Mouse (Mus musculus) v-Abl transformed pro-B cells (cell line): ENCODE measurements around the gene Lrch1.

Experiments
- in situ Hi-C, 2 experiments: fragments of 400-800 bp; cut with MboI; formaldehyde crosslinking; loops; one replicate each; pipeline ENCODE4 v1.15.1; 2025; ENCODE audit not compliant: unreplicated experiment in 2 of 2

The Lrch1 gene

GRCm38 (mm10) chr14:74868188-74868901, 79.3 kb downstream of the Lrch1 start:
- in situ Hi-C loops = loop anchor here in 1 of 2 experiments (5.0 kb wide), 1 partner anchor 34 kb away; no protein-coding TSS in a partner anchor

- in situ Hi-C loops = loop anchor here in 1 of 2 experiments (5.0 kb wide), 1 partner anchor 35 kb away; no protein-coding TSS in a partner anchor
These were observed 80.3 kb downstream of the Lrch1 start for GRCm38 (mm10) chr14:74867076-74868042.

- in situ Hi-C loops = loop anchor here in 1 of 2 experiments (5.0 kb wide), 1 partner anchor 37 kb away; no protein-coding TSS in a partner anchor
These were observed 81.9 kb downstream of the Lrch1 start for GRCm38 (mm10) chr14:74865738-74866137.

GRCm38 (mm10) chr14:74864805-74865483, 82.7 kb downstream of the Lrch1 start:
- in situ Hi-C loops = loop anchor here in 1 of 2 experiments (5.0 kb wide), 1 partner anchor 37 kb away; no protein-coding TSS in a partner anchor

- in situ Hi-C loops = no loop called here
These were observed 86.2 kb downstream of the Lrch1 start for GRCm38 (mm10) chr14:74861456-74861855.

- in situ Hi-C loops = no loop called here
These were observed 88.5 kb downstream of the Lrch1 start for GRCm38 (mm10) chr14:74859154-74859553.

- in situ Hi-C loops = no loop called here
These were observed 92.2 kb downstream of the Lrch1 start for GRCm38 (mm10) chr14:74855429-74855828.

- in situ Hi-C loops = no loop called here
These were observed 93.9 kb downstream of the Lrch1 start for GRCm38 (mm10) chr14:74853759-74854100.

GRCm38 (mm10) chr14:74852965-74853758, 94.5 kb downstream of the Lrch1 start:
- in situ Hi-C loops = no loop called here

GRCm38 (mm10) chr14:74851866-74852265, 95.8 kb downstream of the Lrch1 start:
- in situ Hi-C loops = no loop called here

GRCm38 (mm10) chr14:74849020-74849419, 98.7 kb downstream of the Lrch1 start:
- in situ Hi-C loops = loop anchor here (5.0 to 10.0 kb wide), 3 partner anchors 56 to 96 kb away; partner anchors contain the start of gene Lrch1 (in 1 of the 2)

GRCm38 (mm10) chr14:74848224-74848623, 99.5 kb downstream of the Lrch1 start:
- in situ Hi-C loops = loop anchor here (5.0 to 10.0 kb wide), 3 partner anchors 57 to 97 kb away; partner anchors contain the start of gene Lrch1 (in 1 of the 2)

- in situ Hi-C loops = loop anchor here (5.0 to 10.0 kb wide), 3 partner anchors 57 to 97 kb away; partner anchors contain the start of gene Lrch1 (in 1 of the 2)
These were observed 100.2 kb downstream of the Lrch1 start for GRCm38 (mm10) chr14:74847311-74848133.

GRCm38 (mm10) chr14:74846668-74847067, 101.0 kb downstream of the Lrch1 start:
- in situ Hi-C loops = loop anchor here (5.0 to 10.0 kb wide), 3 partner anchors 58 to 98 kb away; partner anchors contain the start of gene Lrch1 (in 1 of the 2)

- in situ Hi-C loops = loop anchor here (5.0 to 10.0 kb wide), 3 partner anchors 59 to 99 kb away; partner anchors contain the start of gene Lrch1 (in 1 of the 2)
These were observed 101.9 kb downstream of the Lrch1 start for GRCm38 (mm10) chr14:74845661-74846274.

- in situ Hi-C loops = loop anchor here in 1 of 2 experiments (10.0 kb wide), 2 partner anchors 63 to 103 kb away; partner anchors contain the start of gene Lrch1
These were observed 106.0 kb downstream of the Lrch1 start for GRCm38 (mm10) chr14:74841708-74842107.

- in situ Hi-C loops = loop anchor here in 1 of 2 experiments (10.0 kb wide), 2 partner anchors 64 to 104 kb away; partner anchors contain the start of gene Lrch1
These were observed 106.4 kb downstream of the Lrch1 start for GRCm38 (mm10) chr14:74841297-74841696.

- in situ Hi-C loops = loop anchor here in 1 of 2 experiments (10.0 kb wide), 2 partner anchors 64 to 104 kb away; partner anchors contain the start of gene Lrch1
These were observed 106.9 kb downstream of the Lrch1 start for GRCm38 (mm10) chr14:74840820-74841219.
